Mouse (Mus musculus) kidney, postnatal 10 days (tissue): ENCODE data around the gene Uimc1.

ENCODE experiments used
- DNase-seq: peaks from one replicate; pipeline ENCODE4 v3.0.0; 2021; ENCODE audit warnings: mixed read lengths

The Uimc1 gene

DNA sequence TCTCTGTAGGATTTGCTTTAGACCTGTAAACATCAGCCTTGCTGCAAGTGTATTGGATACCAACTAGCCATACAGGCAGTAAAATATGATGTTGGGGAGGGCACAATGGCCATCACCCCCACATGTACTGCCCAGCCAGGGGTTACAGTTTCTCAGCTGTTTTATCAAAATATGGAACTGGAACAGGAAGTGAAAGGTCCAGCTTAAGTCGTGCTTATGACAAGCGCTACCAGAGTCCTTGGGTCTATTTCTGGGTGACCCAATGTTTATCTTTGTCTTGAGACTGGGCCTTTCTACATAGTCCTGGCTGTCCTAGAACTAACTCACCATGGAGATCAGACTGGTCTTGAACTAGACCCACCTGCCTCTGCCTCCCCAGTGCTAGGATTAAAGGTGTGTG, 75.9 kb downstream of the Uimc1 start:
- no peak for DNase-seq

DNA sequence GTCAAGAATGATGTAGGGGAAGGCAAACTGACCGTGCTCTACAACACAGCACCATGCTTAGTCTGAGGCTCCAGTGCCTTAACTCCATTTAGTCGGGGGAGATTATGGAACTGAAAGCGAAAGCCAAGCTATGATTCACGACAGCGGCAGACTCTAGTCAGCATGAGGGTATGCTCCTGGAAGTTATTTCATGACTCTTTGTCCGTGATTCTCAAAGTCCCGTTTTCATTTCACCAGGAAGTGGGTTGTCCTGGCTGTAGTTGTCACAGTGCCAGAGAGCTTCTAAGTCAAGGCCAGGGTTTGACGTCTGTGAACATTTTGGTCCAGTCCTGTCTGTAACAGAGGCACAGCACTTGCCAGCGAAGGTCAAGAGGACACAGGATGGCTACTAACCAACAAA, 77.4 kb downstream of the Uimc1 start:
- no peak for DNase-seq

- no peak for DNase-seq
Observed at GRCm38 (mm10) chr13:55022256-55022655, 77.8 kb downstream of the Uimc1 start.

DNA sequence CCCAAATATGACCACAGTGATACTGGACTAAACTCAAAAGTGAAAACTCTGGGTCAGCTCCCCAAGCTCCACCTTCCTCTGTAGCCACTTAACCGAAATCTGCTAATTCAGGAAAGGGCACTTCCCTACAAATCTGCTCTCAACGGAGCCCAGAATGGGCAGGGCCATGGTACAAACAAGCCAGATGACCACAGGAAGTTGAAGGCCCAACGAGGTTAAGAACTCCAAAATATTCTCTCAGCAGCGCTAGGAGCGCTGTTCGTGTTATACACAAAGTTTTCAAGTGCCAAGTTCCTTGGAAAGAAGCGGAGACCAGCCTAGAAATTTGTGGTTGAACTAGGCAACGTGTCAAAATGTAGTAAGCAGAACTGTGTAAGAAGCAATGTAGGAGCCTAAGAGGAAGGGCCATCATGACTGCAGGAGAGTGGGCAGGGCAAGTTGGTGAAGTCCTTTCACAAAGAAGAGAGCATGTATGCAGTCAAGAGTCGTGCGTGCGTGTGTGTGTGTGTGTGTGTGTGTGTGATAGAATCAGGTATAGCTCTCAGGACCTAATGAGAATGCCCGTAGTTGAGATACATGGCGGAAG, 78.8 kb downstream of the Uimc1 start, which contains the start of gene Hk3:
TSS of gene Hk3 (minus strand) at position 192 of the 586 bp plus-strand sequence.
- DNase-seq = no peak

- no peak for DNase-seq
Observed at GRCm38 (mm10) chr13:55020051-55020450, 80.0 kb downstream of the Uimc1 start.

DNA sequence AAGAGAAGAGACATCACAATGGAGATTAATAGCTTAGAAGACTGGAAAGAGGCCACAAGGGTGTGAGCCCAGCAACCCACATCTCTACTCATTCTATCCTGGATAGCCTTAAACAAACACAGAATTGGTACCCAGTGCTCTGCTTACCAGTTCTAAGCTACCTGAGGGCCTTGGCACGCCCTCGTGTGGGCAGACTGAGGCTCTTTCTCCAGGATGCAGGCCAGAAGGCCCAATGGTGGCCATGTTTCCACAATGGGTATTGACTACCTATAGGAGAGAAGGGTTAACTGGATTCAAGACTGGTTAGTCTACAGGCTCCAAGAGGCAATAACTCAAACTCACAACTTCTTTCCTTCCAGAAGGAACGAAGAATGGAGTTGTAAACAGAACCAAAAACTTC, 80.9 kb downstream of the Uimc1 start:
- DNase-seq = no peak

- DNase-seq = no peak
Observed at GRCm38 (mm10) chr13:55018700-55019099, 81.4 kb downstream of the Uimc1 start.

GRCm38 (mm10) chr13:55017898-55018599, 82.1 kb downstream of the Uimc1 start:
- no peak for DNase-seq

DNA sequence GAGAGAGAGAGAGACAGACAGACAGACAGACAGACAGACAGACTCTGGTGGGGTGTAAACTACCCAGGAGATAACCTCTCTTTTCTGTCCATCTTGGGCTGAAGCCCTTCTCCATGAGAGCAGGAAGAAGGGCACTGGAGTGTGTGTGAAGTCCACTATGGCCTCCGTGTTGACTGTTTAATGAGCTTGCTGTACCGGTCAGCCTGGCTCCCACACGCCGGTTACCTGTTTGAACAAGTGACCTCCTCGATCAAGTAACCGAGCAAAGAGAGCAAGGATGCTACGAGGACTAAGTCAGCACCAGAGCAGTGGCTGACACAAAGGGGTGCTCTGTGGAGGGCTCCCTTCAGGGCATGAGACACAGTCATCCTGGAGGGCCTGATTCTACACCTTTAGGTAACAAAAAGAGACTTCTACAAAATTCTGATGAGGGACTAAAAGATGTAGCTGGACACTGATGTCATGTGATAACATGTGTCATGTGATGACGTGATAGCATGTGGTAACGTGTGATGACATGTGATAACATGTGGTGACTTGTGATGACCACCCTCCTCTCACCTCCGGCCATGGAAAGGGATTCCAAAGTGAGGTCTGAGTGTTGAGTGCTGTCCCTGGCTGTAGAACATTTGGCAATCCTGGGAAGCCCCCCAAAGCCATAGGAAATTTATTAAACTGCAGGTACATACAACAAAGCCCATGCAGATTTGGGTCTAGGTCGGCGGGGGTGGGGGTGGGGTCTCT, 82.8 kb downstream of the Uimc1 start:
- DNase-seq = no peak

DNA sequence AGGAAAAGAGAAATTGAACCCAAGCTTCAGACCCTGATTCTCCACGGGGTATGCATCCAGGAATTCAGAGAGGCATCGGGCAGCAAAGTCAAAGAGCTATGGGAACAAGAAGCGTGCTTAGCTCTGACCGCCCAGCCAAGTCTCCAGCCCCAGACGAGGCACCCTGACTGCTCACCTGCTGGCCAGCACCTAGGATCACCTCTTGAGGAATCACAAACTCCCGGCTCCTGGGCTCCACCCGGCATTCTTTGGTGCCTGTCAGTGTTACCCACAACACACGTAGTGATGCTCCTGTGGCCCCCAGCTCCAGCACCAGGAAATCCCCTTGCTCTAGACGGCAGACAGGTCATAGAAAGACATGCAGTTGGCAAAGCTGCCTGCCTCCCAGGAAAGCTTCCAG, 85.6 kb downstream of the Uimc1 start:
- DNase-seq = no peak

DNA sequence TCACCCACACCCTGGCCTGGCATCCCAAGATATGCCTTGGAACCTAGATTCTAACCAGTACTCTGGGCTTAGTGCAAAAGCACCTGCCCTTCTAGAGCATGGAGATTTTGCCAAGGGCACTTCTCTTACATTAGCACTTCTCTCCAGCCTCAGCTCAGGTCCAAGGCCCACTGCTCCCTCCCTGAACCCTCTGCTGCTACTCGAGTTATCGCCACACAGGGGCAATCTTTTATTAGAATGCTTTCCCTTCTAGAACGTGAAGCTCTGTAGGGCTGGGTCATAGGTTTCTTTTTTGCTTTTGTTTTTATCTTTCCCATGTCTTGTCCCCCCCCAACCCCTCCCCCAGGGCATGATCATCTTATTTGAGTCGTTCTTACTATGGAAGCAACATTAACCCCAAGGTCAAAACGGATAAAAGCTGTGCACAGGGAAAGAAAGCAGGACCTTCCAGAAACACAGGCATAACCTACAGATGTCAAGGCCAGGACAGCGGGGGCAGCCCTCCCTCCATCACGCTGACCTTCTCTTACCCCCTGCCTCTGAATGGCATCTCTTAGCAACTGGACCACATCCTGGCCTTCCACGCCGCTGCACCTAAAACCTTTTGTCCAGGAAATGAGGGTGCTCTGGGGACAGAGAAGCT, 86.3 kb downstream of the Uimc1 start:
- no peak for DNase-seq

GRCm38 (mm10) chr13:55011981-55012478, 88.1 kb downstream of the Uimc1 start:
- no peak for DNase-seq

GRCm38 (mm10) chr13:55011103-55011502, 89.0 kb downstream of the Uimc1 start:
- DNase-seq = no peak

DNA sequence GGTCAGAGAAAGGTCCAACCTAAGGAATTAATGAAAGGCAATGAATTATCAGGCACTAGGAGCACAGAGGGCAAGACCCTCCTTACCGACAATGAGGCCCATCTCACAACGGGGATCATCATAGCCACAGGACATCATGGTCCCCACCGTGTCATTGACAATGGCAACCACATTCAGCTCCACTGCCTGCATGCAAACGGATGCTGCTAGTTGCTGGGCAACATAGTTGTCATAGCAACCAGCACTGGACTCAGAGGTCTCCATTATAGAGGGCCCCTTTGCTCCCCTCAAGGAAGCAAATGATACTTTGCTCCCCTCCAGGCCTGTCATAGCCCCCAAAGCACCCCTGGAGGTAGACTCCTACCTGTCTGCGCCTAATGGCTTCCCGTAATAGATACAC, 91.5 kb downstream of the Uimc1 start:
- no peak for DNase-seq

- no peak for DNase-seq
Observed at GRCm38 (mm10) chr13:55006415-55006742, 93.7 kb downstream of the Uimc1 start.

- no peak for DNase-seq
Observed at GRCm38 (mm10) chr13:55005691-55006414, 94.2 kb downstream of the Uimc1 start.

- peak; percentile 64 for DNase-seq
Observed at GRCm38 (mm10) chr13:55004646-55005045, 95.5 kb downstream of the Uimc1 start.

DNA sequence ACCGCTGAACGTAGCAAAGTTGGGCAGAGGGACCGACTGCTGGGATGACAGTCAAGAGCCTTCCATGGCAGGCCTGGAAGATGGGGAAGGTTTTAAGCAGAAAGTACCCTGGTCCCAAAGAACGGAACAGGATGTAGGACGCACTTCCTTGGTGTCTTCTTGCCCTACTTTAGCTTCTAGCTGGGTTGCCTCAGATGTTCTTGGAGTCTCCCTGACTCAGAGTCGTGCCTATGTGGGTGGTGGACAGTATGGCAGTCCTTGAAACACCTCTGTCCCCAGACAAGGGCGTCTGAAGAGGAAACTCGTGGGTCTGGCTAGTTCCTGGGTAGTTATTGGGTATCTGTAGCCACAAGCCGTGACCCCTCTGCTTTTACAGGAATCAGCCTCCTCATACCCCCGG, 98.0 kb downstream of the Uimc1 start:
- DNase-seq = no peak

DNA sequence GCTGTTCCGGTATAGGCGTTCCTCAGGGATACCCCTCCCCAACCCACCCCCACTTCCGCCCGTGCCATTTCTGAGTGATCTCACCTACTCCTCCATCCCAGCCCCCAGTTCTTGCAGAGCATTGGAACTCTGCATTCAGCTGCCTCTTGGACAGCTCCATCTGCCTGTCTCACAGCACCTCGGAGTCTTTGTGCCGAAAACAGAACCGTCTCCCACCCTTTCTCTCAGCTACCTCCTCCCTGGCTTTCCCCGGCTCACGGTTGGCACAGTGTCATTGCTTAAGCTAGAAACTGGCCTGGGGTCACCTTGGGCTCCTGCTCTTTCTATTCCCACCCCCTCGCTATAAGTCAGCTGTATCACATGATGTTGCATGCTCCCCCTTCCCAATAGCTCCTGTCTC, 99.7 kb downstream of the Uimc1 start:
- DNase-seq = no peak

GRCm38 (mm10) chr13:54997568-54997967, 102.5 kb downstream of the Uimc1 start:
- DNase-seq = no peak

DNA sequence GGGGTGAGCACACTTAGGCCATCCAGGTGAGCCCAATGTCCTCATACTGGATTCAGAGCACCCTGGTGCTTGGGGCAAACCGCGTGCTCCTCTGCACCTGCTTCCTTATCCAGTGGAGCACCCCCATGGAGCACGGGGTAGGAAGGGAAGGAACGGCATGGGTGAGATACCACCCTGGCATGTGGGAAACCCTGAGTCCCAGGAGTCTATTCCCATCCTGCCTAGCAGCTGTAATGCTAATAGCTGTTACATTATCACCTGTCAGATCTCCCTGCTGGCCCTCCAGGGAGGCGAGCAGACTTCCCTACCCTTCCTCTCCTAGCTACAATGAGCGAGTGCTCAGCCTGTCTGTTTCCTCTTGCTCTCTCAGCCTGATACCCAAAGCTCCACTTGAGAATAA, 104.9 kb downstream of the Uimc1 start:
- DNase-seq = no peak

GRCm38 (mm10) chr13:54994576-54994975, 105.5 kb downstream of the Uimc1 start:
- DNase-seq = no peak

DNA sequence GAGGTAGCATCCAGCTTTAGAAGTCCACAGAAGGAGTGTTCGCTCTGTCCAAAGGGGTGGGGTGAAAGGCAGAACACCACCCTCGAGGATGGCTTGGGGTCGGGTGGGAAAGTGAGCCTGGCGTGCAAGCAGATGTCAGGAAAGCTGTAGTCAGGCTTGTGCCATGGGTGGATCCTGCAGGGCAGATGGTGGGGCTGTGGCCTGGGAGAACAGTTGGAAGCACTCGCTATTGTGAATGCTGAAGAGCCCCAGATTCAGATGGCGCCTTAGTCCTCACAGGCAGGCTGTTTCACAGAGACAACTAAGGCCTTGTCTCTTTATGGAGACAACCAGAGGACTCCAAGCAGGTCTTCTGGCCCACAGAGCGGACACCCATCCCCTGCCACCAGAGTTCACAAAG, 107.9 kb downstream of the Uimc1 start:
- no peak for DNase-seq
